ENCODE assay signal across 7 mouse cellular contexts in the genomic region with DNA sequence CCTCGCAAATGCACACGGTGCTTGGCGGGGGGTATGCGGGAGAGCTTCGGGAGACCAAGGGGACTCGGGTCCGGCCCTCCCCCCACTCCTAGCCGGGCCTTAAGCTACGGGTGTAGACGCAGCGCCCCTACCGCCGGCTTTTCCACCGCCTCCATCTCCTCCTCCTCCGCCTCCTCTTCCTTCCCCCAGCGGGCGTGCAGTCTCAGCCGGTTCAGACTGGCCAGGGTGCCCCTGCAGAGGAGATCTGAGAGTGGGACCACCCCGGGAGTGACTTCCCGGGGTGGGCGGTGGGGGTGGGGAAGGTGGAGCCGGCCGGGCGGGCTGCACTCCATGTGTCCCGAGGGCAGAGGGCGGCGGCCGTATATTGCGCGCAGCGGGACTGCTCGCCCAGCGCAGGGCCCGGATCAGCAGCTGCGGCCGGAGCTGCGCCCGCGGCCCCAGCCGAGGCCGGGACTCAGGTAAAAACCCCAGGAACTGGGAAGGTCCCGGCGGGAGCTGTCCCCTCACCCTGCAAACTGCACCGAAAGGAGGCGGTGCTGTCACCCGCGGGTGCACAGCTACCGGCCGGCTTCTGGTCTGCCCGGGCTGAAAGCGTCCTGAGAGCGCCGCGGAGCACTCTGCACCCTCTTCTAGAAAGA. TPM values are rescaled to one million over a fixed set of nuclear protein-coding genes. Genes with fewer than 3 reads are reported as not detected.
DNase-seq lines count a peak whose midpoint lies in the region; ATAC-seq lines count a peak whose summit lies in the region.

A gene (plus strand): TSS at position 180 of the 638 bp plus-strand sequence.

- H3K4me2 ChIP-seq in hindbrain, embryonic 14.5 days (replicated peaks) = peak within 1 kb of the TSS; percentile 98

- ATAC-seq in hindbrain, embryonic 14.5 days (ENCODE audit: low FRiP score) = peak; percentile 93

- H3K4me1 ChIP-seq in hindbrain, embryonic 14.5 days (replicated peaks; ENCODE audit: control insufficient read depth, insufficient read depth, low read length) = peaks cover 7% of the 10 kb centered on the region
- peaks cover 16% of the 10 kb centered on the region for H3K4me1 ChIP-seq in megakaryocyte, embryonic 14.5 days

- peak within 1 kb of the TSS; percentile 74 for H3K9ac ChIP-seq in hindbrain, embryonic 14.5 days

- H3K27ac ChIP-seq in hindbrain, embryonic 14.5 days = no peak within 1 kb of the TSS

- H3K36me3 ChIP-seq in hindbrain, embryonic 14.5 days (replicated peaks; ENCODE audit: control insufficient read depth, insufficient read depth) = no peaks in the 10 kb centered on the region
- no peaks in the 10 kb centered on the region for H3K36me3 ChIP-seq in megakaryocyte, embryonic 14.5 days (replicated peaks; ENCODE audit: low read length)

- under 1% methylated on average over 51 of the region's 54 CpGs for WGBS in hindbrain, embryonic 14.5 days

- H3K27me3 ChIP-seq in hindbrain, embryonic 14.5 days (ENCODE audit: control insufficient read depth, insufficient read depth, low read length) = peaks cover 22% of the 10 kb centered on the region
- H3K27me3 ChIP-seq in megakaryocyte, embryonic 14.5 days (replicated peaks) = peaks cover 53% of the 10 kb centered on the region

- intact Hi-C loops in left cerebral cortex, postnatal 36 days (cut with DNase I) = loop anchor here (5.0 kb wide), 1 partner anchor 43 kb away; a partner anchor contains a TSS

- H3K9me3 ChIP-seq in hindbrain, embryonic 14.5 days (ENCODE audit: control insufficient read depth, low read length) = no peaks in the 10 kb centered on the region
- peaks cover 27% of the 10 kb centered on the region for H3K9me3 ChIP-seq in megakaryocyte, embryonic 14.5 days

- peak within 1 kb of the TSS; percentile 67 for H3K4me3 ChIP-seq in hindbrain, embryonic 14.5 days (replicated peaks; ENCODE audit: low read length)
- peak within 1 kb of the TSS; percentile 90 for H3K4me3 ChIP-seq in megakaryocyte, embryonic 14.5 days (replicated peaks)

- DNase-seq in adrenal gland, postnatal 14 days = peak; percentile 77
- peak; percentile 74 to 81 for DNase-seq in cerebellum, postnatal 14 days
- DNase-seq in gastrocnemius, adult 8-10 months (ENCODE audit: low spot score in 2 of 2) = peak; percentile 41 to 59
- DNase-seq in hindbrain, embryonic 14.5 days (ENCODE audit: low spot score) = peak; percentile 57
- DNase-seq in left cerebral cortex, postnatal 36 days (ENCODE audit: low spot score in 2 of 2) = peak; percentile 13 to 23
- DNase-seq in right cerebral cortex, postnatal 14 days = peak; percentile 55

RNA-seq across cellular contexts. Expression of the gene that starts here (rescaled TPM):
- total RNA-seq in adrenal gland, postnatal 14 days (2021) = 2.3 and 4.4 TPM in 2 replicates
- 1 to 10 TPM; 3.4 to 8.4 (median 7.1) TPM for total RNA-seq in gastrocnemius, adult 8-10 months (2022)
- polyA plus RNA-seq in hindbrain, embryonic 14.5 days (2014; fragmentation: Nextera tagmentation; extraction: Ambion mirVana) = 1.8 and 2.6 TPM in 2 replicates
- 1 to 10 TPM; 1.8 TPM for total RNA-seq in left cerebral cortex, postnatal 36 days (2021)
- not detected in 2 replicates for polyA plus RNA-seq in megakaryocyte, embryonic 14.5 days (2012; ENCODE audit: insufficient read depth, low replicate concordance)

Comparison
In these comparisons a context has a peak if more than half of its experiments do, and no peak if none do; other contexts are left out.
1. DNase-seq: peak in every context shown above with its lines; median percentile 78 in cerebellum, postnatal 14 days; 77 in adrenal gland, postnatal 14 days; 57 in hindbrain, embryonic 14.5 days; 55 in right cerebral cortex, postnatal 14 days; 50 in gastrocnemius, adult 8-10 months; 18 in left cerebral cortex, postnatal 36 days.